Mouse (Mus musculus) right cerebral cortex, adult 2 months (tissue): ENCODE data around the gene Klc4.

Experiments
- DNase-seq, 2 experiments: peaks; one replicate each; pipeline ENCODE4 v3.0.0; 2021 to 2022; ENCODE audit warnings: low spot score in 2 of 2

The Klc4 gene

GRCm38 (mm10) chr17:46645561-46646321, at the start of gene Klc4, which contains the start of gene Mrpl2:
Gene Klc4 (minus strand): TSS chr17:46646022.
Gene Mrpl2 (plus strand): TSS chr17:46646229.
- DNase-seq: peak; percentile 100

GRCm38 (mm10) chr17:46694517-46695063, 48.8 kb upstream of the Klc4 start:
- DNase-seq: no peak

GRCm38 (mm10) chr17:46691390-46691789, 45.6 kb upstream of the Klc4 start:
- DNase-seq: no peak

- DNase-seq: no peak
Measured at GRCm38 (mm10) chr17:46690665-46691064, 44.8 kb upstream of the Klc4 start.

GRCm38 (mm10) chr17:46685913-46686312, 40.1 kb upstream of the Klc4 start:
- no peak for DNase-seq

- DNase-seq: no peak
Measured at GRCm38 (mm10) chr17:46682654-46683389, 37.0 kb upstream of the Klc4 start.

- no peak for DNase-seq
Measured at GRCm38 (mm10) chr17:46681466-46682118, 35.8 kb upstream of the Klc4 start.

GRCm38 (mm10) chr17:46680760-46681373, 35.0 kb upstream of the Klc4 start, which contains the start of gene Klhdc3:
Gene Klhdc3 (minus strand): TSS chr17:46680914.
- DNase-seq: peak; percentile 96 to 97

GRCm38 (mm10) chr17:46679843-46680759, 34.3 kb upstream of the Klc4 start:
- DNase-seq: peak in 1 of 2 experiments; percentile 35

GRCm38 (mm10) chr17:46678911-46679310, 33.1 kb upstream of the Klc4 start:
- DNase-seq: no peak

- no peak for DNase-seq
Measured at GRCm38 (mm10) chr17:46678416-46678815, 32.6 kb upstream of the Klc4 start, which contains the start of gene Mea1. Gene Mea1 (plus strand): TSS chr17:46678793.

- DNase-seq: no peak
Measured at GRCm38 (mm10) chr17:46674530-46675283, 28.9 kb upstream of the Klc4 start.

GRCm38 (mm10) chr17:46673850-46674529, 28.2 kb upstream of the Klc4 start, which contains the start of gene Rrp36:
Gene Rrp36 (minus strand): TSS chr17:46674352.
- DNase-seq: peak; percentile 89 to 92

GRCm38 (mm10) chr17:46669911-46670310, 24.1 kb upstream of the Klc4 start:
- DNase-seq: no peak

- no peak for DNase-seq
Measured at GRCm38 (mm10) chr17:46667712-46668111, 21.9 kb upstream of the Klc4 start.

GRCm38 (mm10) chr17:46662730-46663129, 16.9 kb upstream of the Klc4 start:
- DNase-seq: no peak

- DNase-seq: no peak
Measured at GRCm38 (mm10) chr17:46661981-46662380, 16.2 kb upstream of the Klc4 start.

GRCm38 (mm10) chr17:46661351-46661750, 15.5 kb upstream of the Klc4 start:
- DNase-seq: no peak

GRCm38 (mm10) chr17:46656054-46656453, 10.2 kb upstream of the Klc4 start:
- DNase-seq: no peak
